Mouse (Mus musculus) WW6 (cell line): Measurements from ENCODE around the gene H2-Oa.

Experiments used
- DNase-seq: peaks from one replicate; pipeline ENCODE4 v3.0.0-alpha.2; 2013; ENCODE audit warnings: low read depth, low spot score

Gene H2-Oa

DNA sequence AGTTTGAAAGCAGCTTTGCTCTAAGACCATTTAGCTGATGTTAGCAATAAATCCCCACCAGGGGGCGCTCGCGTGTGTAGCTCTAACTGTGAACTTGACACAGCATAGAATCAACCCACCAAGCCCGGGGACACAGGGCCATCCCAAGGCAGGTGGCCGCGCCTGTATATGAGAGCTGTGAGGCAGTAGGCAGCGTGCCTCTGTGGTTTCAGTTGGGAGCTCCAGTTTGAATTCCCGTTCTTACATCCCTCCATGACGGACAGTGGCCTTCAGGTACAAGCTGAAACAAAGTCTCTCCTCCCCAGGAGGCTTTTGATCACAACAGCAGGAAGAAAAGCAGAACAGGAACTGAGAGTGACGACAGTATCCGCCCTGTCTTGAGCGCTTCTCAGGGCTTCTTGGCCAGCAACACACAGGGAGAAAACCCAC, 9.5 kb downstream of the H2-Oa start:
- peak; percentile 72 for DNase-seq

DNA sequence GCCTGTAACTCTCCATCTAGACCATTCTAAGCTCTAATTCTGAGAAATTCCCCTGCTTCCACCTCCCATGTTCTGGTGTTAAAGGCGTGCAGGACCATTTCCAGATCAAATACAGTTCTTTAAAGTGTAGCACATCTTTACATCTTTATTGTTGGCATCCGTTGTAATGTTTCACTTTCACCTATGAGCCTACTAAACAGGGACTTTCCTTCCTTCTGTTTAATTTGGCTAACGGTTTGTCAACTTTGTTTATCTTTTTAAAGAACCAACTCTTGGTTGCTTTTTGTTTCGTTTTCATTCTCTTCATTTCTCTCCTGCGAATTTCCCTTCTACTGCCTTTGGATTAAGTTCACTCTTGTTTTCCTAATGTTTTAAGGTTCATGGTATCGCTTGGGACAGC, 10.7 kb downstream of the H2-Oa start:
- no peak for DNase-seq

DNA sequence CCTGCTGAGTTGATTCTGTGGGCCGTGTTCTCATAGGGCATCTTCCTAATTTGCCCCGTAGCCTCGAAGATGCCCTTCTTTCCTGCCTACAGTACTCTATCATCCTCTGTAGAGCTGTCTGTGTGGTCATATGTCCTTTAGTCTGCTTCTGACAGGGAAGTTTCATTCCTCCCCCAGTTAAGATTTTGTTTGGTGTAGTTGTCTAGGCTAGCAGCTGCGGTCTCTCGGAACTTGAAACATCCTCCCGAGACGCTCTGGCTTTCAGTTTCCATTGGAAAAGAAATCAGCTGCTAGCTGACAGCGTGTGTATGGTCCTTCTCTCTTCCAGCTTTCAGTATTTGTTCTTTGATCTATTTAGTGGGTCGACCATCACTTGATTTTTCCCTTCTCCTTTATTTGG, 12.7 kb downstream of the H2-Oa start:
- no peak for DNase-seq

DNA sequence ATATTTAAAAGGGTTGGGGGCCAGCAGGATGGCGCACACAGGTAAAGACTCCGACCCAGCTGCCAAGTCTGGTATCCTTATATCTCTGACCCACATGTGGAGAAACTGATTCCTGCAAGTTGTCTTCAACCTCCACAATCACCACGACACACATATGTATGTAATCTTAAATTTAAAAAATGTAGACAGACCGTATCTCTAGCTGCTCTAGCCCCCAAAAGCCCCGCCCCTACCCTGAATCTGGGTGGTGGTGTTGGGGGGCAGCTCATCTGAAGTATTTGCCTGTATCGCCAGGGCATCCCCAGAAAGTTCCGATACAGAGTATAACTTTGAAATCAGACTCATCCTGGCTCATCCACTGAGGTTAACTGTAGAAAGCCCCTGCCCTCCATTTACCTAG, 14.4 kb downstream of the H2-Oa start:
- no peak for DNase-seq

DNA sequence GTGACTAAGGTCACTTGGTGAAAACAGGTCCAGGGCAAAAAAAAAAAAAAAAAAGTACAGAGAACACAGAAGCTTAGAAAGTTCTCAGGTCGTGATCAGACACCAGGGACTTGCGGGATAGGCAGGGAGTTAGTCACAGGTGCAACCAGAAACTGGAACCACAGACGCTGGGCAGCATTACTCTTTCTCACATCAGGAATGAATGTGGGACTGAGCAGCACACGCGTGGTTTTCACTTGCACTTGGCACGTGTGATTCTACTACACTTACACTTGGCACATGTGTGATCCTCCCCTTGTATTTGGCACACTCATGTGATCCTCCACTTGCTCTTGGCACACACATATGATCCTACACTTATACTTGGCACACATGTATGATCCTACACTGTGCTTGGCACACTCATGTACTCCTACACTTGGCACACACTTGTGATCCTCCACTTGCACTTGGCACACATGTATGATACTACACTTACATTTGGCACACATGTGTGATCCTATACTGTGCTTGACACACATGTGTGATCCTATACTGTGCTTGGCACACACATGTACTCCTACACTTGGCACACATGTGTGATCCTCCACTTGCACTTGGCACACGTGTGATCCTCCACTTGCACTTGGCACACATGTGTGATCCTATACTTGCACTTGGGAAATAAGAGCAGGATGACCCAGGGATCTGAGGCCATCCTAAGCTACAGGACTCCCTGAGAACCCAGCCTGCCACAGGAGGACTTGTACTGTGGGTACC, 15.1 kb downstream of the H2-Oa start:
- no peak for DNase-seq

DNA sequence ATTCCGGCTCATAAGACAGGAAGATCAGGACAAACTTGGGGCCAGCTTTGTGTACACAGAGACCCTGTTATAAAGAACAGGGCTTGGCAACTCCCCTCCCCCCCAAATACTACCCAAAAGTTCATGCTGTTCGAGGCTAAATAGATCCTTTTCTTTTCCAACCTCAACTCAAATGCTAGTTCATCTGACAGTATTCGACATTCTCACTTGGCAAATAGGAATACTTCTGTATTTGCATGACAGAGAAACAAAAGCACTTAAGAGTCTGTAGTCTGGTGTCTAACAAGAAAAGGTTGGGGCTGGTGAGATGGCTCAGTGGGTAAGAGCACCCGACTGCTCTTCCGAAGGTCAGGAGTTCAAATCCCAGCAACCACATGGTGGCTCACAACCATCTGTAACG, 16.3 kb downstream of the H2-Oa start:
- DNase-seq, result no peak

DNA sequence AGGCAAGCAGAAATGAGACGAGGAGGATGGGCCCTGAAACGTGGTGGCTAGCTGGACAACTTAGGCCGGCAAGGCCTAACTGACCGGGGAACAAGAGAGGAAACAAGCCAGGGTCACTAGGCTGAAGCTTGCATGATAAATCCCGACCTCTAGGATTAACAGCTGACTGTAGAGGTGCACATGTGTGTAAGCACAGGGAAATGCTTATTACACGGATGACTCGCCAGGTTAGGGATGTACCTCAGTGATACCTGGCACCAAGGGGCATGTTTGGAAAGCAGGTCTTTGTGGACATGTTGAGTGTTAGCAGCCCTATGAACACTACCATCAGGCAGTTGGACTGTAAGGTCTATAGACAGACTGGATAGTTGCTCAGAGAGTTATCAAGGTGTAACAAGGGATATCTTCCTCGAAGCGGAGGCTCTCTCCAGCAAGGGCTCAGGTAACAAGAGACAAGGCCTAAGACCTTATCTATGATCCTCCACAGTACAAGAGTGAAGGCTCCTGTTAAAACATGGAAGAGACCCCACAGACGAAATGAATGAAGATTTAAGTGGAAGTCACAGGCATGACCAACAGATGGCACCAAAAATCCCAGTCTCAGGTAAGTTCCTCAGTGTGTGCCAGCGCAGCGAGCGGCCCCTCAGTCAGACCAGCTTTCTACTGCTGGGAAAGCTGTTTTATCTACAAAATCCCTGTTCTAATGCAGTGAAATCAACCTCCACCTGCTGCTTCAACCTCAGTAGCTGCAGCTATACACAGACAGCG, 17.1 kb downstream of the H2-Oa start:
- no peak for DNase-seq

DNA sequence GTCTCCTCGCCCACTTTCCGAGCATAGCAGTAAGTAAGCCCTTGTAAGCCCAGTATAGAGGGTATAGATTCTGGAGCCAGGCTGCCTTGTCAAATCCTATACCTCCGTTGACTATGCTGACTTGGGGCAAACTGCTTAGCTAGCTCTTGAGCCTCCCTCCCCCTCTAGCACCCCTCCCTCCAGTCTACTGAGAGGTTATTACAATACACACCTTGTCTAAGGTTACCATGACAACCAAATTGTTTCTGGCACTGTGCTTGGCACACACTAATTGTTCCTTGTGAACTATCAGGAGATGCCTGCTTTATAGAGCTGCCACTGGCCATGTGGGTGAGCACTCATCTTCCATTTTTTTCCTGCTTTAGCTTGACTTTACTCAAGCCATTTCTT, 17.7 kb downstream of the H2-Oa start:
- no peak for DNase-seq

DNA sequence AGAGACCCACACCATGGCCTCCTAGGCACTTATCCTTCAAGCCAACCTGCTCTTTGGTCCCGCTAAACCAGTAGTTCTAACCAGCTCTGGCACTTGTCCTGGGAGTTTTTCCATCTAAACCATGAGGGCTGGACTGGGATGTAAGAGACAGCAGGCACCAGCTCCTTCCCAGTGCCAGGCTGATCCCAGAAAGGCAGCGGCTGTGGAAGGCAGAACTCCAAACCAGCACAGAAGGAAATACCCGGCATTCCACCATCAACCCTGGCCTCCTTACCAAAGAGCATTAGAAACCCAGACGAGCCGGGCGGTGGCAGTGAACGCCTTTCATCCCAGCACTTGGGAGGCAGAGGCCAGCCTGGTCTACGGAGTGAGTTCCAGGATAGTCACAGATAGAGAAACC, 18.2 kb downstream of the H2-Oa start:
- DNase-seq, result no peak

DNA sequence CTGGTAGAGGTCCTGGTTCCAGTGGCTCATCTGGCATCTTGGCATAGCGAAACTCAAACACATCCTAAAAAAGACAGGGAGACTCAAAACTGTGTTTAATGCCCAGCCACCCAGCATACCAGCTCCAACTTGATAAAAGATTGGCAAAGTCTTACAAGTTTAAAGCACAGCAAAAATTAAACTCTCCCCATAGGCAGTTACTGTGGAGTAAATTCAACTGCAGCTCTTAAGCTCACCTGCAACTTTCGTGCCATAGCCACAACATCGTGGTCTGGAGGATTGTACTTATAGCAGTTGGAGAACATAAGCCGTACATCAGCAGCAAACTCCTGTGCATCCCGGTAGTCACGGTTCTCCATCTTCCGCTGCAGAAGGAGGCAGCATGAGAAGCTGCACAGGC, 22.0 kb downstream of the H2-Oa start:
- no peak for DNase-seq

DNA sequence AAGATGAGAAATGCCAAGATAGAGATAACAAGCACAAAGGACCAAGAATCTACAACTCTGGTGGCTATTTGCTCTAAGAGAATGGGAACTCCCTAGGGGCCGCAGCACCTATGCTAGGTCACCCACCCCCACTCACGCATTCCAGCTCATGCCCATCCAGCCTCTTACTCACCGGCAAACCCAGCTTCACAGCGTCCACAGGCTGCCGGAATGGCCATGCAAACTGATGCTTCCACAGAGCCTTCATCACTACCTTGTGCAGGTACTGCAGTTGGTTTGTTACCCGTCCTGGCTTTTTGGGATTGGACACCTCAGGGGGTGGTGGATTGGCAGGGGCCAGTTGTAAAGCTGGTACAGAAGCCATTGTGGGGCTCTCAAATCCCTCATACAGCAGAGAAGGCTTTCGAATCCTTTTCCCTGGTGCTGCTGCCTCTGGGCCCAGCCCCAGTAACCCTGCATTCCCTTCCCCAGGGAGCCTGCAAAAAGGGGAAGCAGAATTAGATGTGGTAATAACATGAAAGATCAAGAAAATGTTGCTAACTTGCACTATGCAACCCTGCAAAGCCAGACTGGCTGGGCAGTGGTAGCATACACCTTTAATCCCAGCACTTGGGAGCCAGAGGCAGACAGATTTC, 24.7 kb downstream of the H2-Oa start:
- DNase-seq, result no peak

DNA sequence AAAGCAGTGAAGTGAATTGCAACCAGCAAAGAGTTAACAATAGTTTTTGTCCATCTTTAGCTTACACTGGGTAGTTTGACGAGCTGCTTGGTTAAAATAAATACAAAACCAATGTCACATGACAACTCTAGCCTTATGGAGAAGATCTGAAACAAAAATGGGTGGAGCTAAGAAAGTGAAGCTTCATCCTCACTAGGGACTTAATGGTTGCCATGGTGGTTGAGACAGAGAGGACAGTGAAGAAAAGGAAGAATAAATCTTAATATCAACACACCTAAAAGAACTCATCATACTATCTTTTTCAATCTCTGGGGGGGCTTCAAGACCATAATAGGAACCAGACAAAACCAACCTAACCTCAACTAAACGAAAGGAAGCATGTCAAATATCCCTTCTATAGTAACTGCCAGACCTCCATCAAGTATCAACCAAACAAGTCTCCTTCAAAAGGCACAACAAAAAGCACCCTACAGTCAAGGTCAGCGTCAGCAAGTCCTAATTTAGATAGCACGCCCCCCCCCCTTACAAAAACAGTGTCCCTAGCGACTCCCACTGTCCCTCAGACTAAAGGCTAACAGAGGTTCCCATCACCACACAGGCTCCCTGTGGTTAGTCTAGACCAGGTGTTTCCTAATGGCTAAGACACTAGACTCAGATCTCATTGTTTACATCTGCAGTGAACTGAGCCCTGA, 25.4 kb downstream of the H2-Oa start:
- no peak for DNase-seq

DNA sequence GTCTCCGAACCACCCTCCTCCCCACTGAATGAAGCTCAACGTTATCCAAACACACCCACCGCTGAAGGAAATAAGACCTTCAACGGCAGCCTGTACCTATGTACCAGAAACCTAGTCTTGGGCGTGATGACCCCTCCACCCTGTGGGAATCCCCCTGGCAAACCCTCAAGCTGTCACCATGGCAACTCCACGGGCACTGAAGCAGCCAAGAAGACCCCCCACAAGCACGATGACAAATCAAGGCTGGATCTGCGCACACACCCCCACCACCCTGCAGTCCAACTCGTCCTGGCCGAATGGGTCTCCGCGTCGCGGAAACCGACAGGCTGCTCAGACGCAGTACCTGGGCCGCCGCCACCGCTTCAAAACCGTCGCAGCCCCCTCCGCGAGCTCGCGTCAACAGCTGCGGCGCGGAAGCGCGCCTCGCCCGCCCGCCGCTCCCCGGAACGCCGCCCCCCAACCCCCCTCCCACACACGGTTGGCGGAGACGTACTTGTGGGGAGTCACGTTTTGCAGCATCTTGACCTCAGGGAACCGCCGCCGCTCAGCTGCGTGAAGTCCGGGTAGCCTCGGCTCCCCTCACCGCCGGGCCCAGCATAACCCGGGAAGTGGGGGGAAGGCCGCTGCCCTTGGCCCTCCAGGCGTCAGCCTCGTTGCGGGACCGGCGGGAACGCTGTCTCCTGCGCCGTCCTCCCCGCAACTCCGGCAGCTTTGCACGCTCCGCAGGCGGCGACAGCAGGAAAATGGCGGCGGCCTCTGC, 26.2 kb downstream of the H2-Oa start:
- DNase-seq, result no peak

DNA sequence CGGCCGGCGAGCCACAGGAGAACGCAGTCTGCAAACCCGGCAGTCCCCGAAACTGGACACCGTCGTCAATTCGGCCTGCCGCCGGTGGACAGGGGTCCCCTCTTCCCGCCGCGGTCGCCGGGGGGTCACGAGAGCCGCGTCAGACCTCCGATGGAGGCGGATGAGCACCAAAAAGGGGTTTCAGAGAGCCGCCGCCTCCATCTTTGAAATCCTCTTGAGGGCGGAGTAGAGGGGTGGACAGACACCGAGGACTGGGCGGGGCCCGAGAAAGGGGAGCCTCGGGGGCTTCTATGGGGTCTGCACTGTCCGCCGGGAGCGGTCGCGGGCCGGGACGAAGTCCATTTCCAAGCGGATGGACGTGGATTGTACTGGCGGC, 26.7 kb downstream of the H2-Oa start:
- DNase-seq, result no peak

DNA sequence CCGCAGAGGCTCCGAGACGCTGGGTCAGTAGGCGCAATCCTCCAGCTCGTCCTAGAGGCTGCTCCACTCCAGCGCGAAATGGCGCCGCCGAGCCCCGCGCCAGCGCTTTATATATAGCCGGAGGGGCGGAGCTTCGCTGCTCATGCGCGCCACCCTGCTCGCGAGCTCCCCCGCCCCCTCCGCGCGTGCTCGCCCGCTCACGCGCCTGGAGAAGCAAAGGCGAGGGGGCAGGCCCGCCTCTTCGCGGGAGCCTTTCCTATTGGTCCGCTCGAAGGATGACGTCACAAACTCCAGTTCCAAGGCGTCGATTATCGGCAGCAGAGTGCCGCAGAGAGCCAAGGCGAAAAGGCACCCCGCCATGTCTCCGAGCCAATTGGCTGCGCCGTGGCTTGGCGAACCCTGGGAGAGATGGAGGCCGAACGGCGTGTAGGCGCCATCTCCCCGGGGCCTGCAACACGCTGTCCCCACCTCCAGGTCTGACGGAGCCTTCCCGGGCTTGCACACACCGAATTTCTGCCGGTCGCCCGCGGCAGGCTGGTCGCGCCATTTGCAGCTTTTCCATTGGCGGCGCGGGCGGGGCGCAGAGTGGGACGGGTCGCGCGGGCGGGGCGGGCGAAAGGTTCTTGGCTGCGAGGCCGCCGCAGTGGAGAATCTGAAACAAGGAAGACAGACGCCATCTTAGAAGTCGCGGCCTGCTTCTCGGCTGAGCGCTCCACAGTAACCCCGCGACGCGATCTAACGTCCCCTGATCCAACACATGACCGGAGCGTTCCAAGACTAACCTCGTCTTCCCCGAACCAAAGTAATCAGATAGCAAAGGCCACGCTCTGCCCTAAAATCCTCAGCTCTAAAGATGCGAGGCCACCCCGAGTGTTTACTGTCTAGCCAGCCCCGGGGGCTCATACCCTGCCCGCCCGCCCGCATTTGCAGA, 27.4 kb downstream of the H2-Oa start, which contains the start of gene H2-DMa:
H2-DMa (plus strand) TSS at position 293 of the 931 bp plus-strand sequence.
- peak; percentile 95 for DNase-seq

DNA sequence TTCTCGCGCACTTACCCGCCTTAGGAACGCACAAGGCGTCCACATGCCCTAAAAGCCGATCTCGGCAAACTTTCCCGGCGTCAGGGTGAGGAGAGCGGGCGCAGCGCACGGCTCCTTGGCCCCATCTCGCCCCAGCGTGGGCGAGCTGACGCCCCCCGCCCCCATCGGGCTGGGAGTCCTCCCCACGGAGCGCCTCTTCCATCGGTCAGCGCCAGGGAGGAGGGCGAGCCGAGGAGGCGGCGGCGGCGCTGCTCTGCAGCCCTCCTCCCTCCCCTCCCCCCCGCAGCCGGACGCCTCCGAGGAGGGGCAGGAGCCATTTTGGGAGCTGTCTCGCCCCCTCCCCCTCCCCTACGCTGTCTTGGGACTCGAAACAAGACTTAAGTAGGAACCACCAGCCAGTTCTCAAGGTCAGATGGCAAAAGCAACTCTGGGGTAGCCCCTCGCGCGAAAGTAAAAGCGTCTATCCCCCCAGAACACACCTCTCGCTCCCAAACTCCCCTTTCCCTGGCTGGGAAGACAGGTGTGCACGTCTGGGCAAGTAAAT, 28.1 kb downstream of the H2-Oa start:
- DNase-seq, result peak; percentile 70

DNA sequence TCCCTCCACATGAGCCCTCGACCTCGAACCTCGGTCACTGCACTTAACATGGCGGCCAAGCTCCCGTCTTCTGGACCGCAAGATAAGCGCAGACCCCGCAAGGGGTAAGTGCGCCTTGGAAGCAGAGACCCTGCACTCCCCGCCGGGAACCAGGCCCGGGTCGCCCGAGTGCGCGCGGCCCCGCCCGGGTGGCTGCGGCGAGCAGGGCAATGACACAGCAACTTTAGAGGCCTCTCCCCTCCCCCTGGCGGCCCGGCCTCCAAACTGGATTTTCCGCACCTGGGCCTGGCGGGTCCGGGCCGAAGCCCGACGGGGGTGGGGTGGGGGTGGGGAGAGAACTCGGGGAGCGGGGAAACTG, 28.7 kb downstream of the H2-Oa start:
- DNase-seq, result peak; percentile 56

DNA sequence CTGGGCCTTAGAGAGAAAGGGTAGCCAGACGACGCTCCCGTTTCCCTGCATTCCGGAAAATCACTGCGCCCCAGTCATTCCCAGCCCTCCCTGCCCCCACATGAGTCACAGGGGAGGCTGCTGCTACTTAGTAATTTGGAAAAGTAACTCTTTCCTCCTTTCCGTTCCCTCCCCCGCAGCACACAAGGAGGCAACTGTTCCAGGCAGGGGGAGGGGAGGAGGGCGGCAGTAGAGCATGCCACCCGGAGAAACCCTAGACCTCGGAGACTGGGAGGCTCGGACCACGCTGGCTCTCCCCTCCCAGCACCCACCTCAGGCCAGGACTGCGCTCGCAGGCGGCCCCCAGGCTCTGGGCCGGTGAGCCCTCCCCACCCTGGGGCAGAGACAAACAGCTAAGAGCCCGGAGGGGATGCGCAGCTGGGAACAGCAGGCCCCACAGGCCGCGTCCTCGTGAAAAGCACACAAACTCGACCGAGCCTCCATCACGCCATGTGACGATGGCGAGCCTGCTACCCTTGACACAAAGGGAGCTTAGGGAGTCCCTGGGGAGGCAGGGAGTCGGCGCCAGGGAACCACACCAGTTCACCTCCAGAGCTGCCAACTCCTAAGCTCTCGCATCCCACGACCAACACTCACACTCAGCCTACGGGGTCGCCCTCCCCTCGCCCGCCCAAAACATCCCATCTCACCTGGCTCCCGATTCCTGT, 29.2 kb downstream of the H2-Oa start:
- no peak for DNase-seq

DNA sequence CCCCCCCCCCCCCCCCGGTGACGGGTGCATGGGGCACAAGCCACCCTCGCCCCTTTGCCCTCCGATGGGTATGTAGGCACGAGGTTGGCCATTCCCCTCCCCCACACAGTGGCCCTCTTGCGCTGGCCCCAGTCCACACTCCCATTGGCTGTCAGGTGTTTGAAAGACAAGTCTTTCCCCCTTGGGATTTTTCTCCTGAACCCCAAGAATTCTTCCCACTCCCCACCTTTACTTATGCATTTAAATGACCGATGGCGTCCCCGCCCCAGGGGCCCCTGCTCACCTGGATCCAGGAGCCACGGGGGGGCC, 29.7 kb downstream of the H2-Oa start:
- DNase-seq, result no peak
